Mouse (Mus musculus): ENCODE data around the gene Cfap299. TPM values are rescaled to one million over a fixed set of nuclear protein-coding genes. Genes with fewer than 3 reads are reported as not detected.

The Cfap299 gene
- polyA plus RNA-seq, 1 experiment from 2014 or later = 0.55 TPM

GRCm38 (mm10) chr5:98703963-98704362, 374.9 kb downstream of the Cfap299 start:
- H3K4me3 ChIP-seq (ENCODE audit: low read length) = no peak overlapping the region
- WGBS = 65% methylated on average over 5 of the region's 5 CpGs
- no peaks in the 10 kb centered on the region for H3K4me1 ChIP-seq (ENCODE audit: control insufficient read depth, insufficient read depth, low read length)
- H3K9ac ChIP-seq (ENCODE audit: low read length) = no peak overlapping the region
- H3K27ac ChIP-seq (ENCODE audit: low read length) = no peak overlapping the region
- no peaks in the 10 kb centered on the region for H3K27me3 ChIP-seq (ENCODE audit: control insufficient read depth, insufficient read depth, low read length)
- H3K4me2 ChIP-seq (ENCODE audit: low read depth, low read length) = no peak overlapping the region
- ATAC-seq (replicated peaks; ENCODE audit: extremely low read depth, insufficient read depth, low FRiP score) = no peak
- H3K9me3 ChIP-seq (replicated peaks; ENCODE audit: control insufficient read depth, low read length) = no peaks in the 10 kb centered on the region
- no peaks in the 10 kb centered on the region for H3K36me3 ChIP-seq (ENCODE audit: control insufficient read depth, insufficient read depth)

- Histone ChIP-seq H3K4me2 (ENCODE audit: low read depth, low read length) (no peak overlapping the region), H3K9ac (ENCODE audit: low read length) (no peak overlapping the region), H3K27ac (ENCODE audit: low read length) (no peak overlapping the region), H3K4me3 (ENCODE audit: low read length) (no peak overlapping the region), H3K27me3 (ENCODE audit: control insufficient read depth, insufficient read depth, low read length) (no peaks in the 10 kb centered on the region), H3K4me1 (ENCODE audit: control insufficient read depth, insufficient read depth, low read length) (no peaks in the 10 kb centered on the region), H3K36me3 (ENCODE audit: control insufficient read depth, insufficient read depth) (no peaks in the 10 kb centered on the region), H3K9me3 (replicated peaks; ENCODE audit: control insufficient read depth, low read length) (no peaks in the 10 kb centered on the region)
- 74% methylated on average over 4 of the region's 4 CpGs for WGBS
- no peak for ATAC-seq (replicated peaks; ENCODE audit: extremely low read depth, insufficient read depth, low FRiP score)
Measured at GRCm38 (mm10) chr5:98706597-98706996, 377.5 kb downstream of the Cfap299 start.

- H3K9me3 ChIP-seq (replicated peaks; ENCODE audit: control insufficient read depth, low read length) = no peaks in the 10 kb centered on the region
- no peak overlapping the region for H3K9ac ChIP-seq (ENCODE audit: low read length)
- no peaks in the 10 kb centered on the region for H3K36me3 ChIP-seq (ENCODE audit: control insufficient read depth, insufficient read depth)
- 67% methylated on average over 2 of the region's 2 CpGs for WGBS
- no peak overlapping the region for H3K4me3 ChIP-seq (ENCODE audit: low read length)
- ATAC-seq (replicated peaks; ENCODE audit: extremely low read depth, insufficient read depth, low FRiP score) = no peak
- H3K4me2 ChIP-seq (ENCODE audit: low read depth, low read length) = no peak overlapping the region
- H3K27me3 ChIP-seq (ENCODE audit: control insufficient read depth, insufficient read depth, low read length) = no peaks in the 10 kb centered on the region
- H3K4me1 ChIP-seq (ENCODE audit: control insufficient read depth, insufficient read depth, low read length) = no peaks in the 10 kb centered on the region
- H3K27ac ChIP-seq (ENCODE audit: low read length) = no peak overlapping the region
Measured at GRCm38 (mm10) chr5:98715392-98715791, 386.3 kb downstream of the Cfap299 start.

- no peak overlapping the region for H3K9ac ChIP-seq (ENCODE audit: low read length)
- no peaks in the 10 kb centered on the region for H3K4me1 ChIP-seq (ENCODE audit: control insufficient read depth, insufficient read depth, low read length)
- no peak overlapping the region for H3K4me3 ChIP-seq (ENCODE audit: low read length)
- no peak overlapping the region for H3K27ac ChIP-seq (ENCODE audit: low read length)
- no peak for ATAC-seq (replicated peaks; ENCODE audit: extremely low read depth, insufficient read depth, low FRiP score)
- no peaks in the 10 kb centered on the region for H3K27me3 ChIP-seq (ENCODE audit: control insufficient read depth, insufficient read depth, low read length)
- H3K36me3 ChIP-seq (ENCODE audit: control insufficient read depth, insufficient read depth) = no peaks in the 10 kb centered on the region
- 47% methylated on average over 6 of the region's 6 CpGs for WGBS
- H3K4me2 ChIP-seq (ENCODE audit: low read depth, low read length) = no peak overlapping the region
- H3K9me3 ChIP-seq (replicated peaks; ENCODE audit: control insufficient read depth, low read length) = no peaks in the 10 kb centered on the region
Measured at GRCm38 (mm10) chr5:98732157-98733009, 403.3 kb downstream of the Cfap299 start.

DNA sequence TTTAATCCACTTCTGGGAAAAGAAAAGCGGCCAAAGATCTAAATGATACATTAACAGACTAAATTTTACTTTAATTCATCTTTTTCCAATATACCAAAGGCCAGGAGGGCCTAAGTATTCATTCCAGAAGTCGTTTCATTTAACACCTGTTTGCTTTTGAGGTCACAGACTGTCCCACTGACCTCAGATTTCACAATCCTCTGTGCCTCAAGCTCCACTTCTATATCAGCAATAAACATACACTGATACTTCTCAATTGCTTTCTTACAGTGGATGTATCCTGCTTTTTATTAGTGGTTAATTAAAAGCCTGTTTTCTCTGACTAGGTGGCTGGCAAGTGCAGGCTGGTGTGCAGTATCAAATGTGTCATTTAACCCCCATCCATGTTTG, 403.9 kb downstream of the Cfap299 start:
- no peak overlapping the region for H3K4me2 ChIP-seq (ENCODE audit: low read depth, low read length)
- H3K36me3 ChIP-seq (ENCODE audit: control insufficient read depth, insufficient read depth) = no peaks in the 10 kb centered on the region
- ATAC-seq (replicated peaks; ENCODE audit: extremely low read depth, insufficient read depth, low FRiP score) = no peak
- H3K9me3 ChIP-seq (replicated peaks; ENCODE audit: control insufficient read depth, low read length) = no peaks in the 10 kb centered on the region
- H3K4me1 ChIP-seq (ENCODE audit: control insufficient read depth, insufficient read depth, low read length) = no peaks in the 10 kb centered on the region
- 45% methylated on average over 2 of the region's 2 CpGs for WGBS
- no peak overlapping the region for H3K4me3 ChIP-seq (ENCODE audit: low read length)
- H3K27ac ChIP-seq (ENCODE audit: low read length) = no peak overlapping the region
- H3K27me3 ChIP-seq (ENCODE audit: control insufficient read depth, insufficient read depth, low read length) = no peaks in the 10 kb centered on the region
- no peak overlapping the region for H3K9ac ChIP-seq (ENCODE audit: low read length)

DNA sequence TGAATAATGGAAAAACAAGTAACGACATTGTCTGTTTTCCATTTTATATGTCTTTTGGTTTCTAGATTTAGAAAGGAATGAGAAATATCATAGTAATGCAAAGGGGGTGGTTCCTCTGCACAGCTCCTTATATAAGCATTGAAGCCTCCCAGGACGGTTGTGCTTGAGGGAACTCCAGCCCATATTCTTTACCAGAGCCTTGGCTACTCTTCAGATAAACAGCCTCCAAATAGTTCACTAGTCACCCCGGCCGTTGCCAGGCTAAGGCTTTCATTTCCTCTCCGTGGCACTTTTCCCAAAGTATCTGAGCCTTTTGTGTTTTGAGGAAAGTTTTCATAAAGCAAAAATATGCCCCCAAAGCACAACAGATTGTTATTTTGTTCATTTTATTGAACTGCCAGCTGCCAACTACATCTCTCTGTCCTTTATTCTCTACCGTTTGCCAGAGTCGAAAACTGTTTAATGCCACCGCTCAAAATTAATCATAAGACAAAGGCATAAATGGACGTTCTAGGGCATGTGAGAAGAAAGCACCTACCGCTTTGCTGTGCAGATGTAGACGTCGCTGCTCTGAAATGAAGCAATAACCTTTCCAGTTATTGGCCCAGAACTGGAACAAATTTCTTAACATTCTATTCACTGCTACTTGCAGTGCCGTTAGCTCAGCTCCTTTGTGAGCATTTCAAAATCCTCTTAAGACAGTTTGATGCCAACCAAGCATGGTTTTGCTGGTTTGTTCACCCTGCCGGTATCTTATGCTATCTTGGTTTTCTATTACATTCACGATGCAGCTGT, 433.0 kb downstream of the Cfap299 start:
- no peak overlapping the region for H3K9ac ChIP-seq (ENCODE audit: low read length)
- no peaks in the 10 kb centered on the region for H3K9me3 ChIP-seq (replicated peaks; ENCODE audit: control insufficient read depth, low read length)
- H3K4me2 ChIP-seq (ENCODE audit: low read depth, low read length) = no peak overlapping the region
- ATAC-seq (replicated peaks; ENCODE audit: extremely low read depth, insufficient read depth, low FRiP score) = no peak
- H3K4me1 ChIP-seq (ENCODE audit: control insufficient read depth, insufficient read depth, low read length) = no peaks in the 10 kb centered on the region
- H3K27ac ChIP-seq (ENCODE audit: low read length) = no peak overlapping the region
- WGBS = 72% methylated on average over 15 of the region's 15 CpGs
- H3K36me3 ChIP-seq (ENCODE audit: control insufficient read depth, insufficient read depth) = no peaks in the 10 kb centered on the region
- no peak overlapping the region for H3K4me3 ChIP-seq (ENCODE audit: low read length)
- H3K27me3 ChIP-seq (ENCODE audit: control insufficient read depth, insufficient read depth, low read length) = no peaks in the 10 kb centered on the region

DNA sequence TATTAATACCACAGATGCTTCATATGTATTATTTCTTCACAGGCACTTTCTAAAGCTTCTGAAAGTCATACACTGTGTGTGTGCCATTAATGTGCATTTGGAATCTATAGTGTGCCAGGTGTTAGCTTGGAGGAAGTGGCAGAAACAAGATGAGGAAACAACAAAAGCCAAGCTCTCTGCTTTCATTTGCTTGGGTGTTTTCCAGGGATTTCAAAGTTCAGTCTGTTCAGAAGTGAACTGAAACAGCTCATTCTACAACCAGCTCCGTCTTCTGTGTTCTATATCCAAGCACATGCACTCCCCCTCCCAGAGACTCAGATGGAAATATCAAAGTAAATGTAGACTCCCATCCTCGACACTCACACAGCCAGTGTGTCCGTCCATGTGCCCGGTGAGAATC, 449.5 kb downstream of the Cfap299 start:
- no peaks in the 10 kb centered on the region for H3K9me3 ChIP-seq (replicated peaks; ENCODE audit: control insufficient read depth, low read length)
- no peak overlapping the region for H3K27ac ChIP-seq (ENCODE audit: low read length)
- no peak overlapping the region for H3K9ac ChIP-seq (ENCODE audit: low read length)
- no peak overlapping the region for H3K4me2 ChIP-seq (ENCODE audit: low read depth, low read length)
- no peak for ATAC-seq (replicated peaks; ENCODE audit: extremely low read depth, insufficient read depth, low FRiP score)
- H3K36me3 ChIP-seq (ENCODE audit: control insufficient read depth, insufficient read depth) = no peaks in the 10 kb centered on the region
- WGBS = 77% methylated on average over 4 of the region's 4 CpGs
- no peaks in the 10 kb centered on the region for H3K27me3 ChIP-seq (ENCODE audit: control insufficient read depth, insufficient read depth, low read length)
- no peak overlapping the region for H3K4me3 ChIP-seq (ENCODE audit: low read length)
- no peaks in the 10 kb centered on the region for H3K4me1 ChIP-seq (ENCODE audit: control insufficient read depth, insufficient read depth, low read length)

GRCm38 (mm10) chr5:98782066-98782465, 453.0 kb downstream of the Cfap299 start:
- no peaks in the 10 kb centered on the region for H3K36me3 ChIP-seq (ENCODE audit: control insufficient read depth, insufficient read depth)
- H3K9ac ChIP-seq (ENCODE audit: low read length) = no peak overlapping the region
- no peak overlapping the region for H3K4me2 ChIP-seq (ENCODE audit: low read depth, low read length)
- 93% methylated on average over 7 of the region's 7 CpGs for WGBS
- H3K9me3 ChIP-seq (replicated peaks; ENCODE audit: control insufficient read depth, low read length) = no peaks in the 10 kb centered on the region
- no peak for ATAC-seq (replicated peaks; ENCODE audit: extremely low read depth, insufficient read depth, low FRiP score)
- H3K4me3 ChIP-seq (ENCODE audit: low read length) = no peak overlapping the region
- H3K4me1 ChIP-seq (ENCODE audit: control insufficient read depth, insufficient read depth, low read length) = no peaks in the 10 kb centered on the region
- H3K27me3 ChIP-seq (ENCODE audit: control insufficient read depth, insufficient read depth, low read length) = no peaks in the 10 kb centered on the region
- no peak overlapping the region for H3K27ac ChIP-seq (ENCODE audit: low read length)

DNA sequence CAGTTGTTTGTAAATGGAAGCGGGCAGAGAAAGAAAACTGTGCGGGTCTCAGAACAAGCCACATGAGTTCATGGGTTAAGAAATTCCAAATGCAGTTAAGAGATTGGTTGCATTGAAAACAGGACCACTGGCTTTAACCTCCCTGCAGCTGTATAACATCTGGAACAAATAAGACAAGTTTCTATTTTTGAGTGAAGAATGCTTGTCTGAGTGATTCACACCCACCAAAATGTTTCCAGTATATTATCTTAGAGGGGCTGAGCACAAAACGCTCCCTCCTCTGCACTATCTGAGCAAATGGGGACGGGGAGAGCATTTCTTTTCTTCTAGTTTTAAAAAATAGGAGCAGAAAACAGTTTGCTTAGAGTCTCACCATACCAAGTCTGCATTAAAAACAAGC, 458.6 kb downstream of the Cfap299 start:
- Histone ChIP-seq H3K27ac (ENCODE audit: low read length) (no peak overlapping the region), H3K36me3 (ENCODE audit: control insufficient read depth, insufficient read depth) (no peaks in the 10 kb centered on the region), H3K9me3 (replicated peaks; ENCODE audit: control insufficient read depth, low read length) (no peaks in the 10 kb centered on the region), H3K4me1 (ENCODE audit: control insufficient read depth, insufficient read depth, low read length) (no peaks in the 10 kb centered on the region), H3K4me3 (ENCODE audit: low read length) (no peak overlapping the region), H3K27me3 (ENCODE audit: control insufficient read depth, insufficient read depth, low read length) (no peaks in the 10 kb centered on the region), H3K9ac (ENCODE audit: low read length) (no peak overlapping the region), H3K4me2 (ENCODE audit: low read depth, low read length) (no peak overlapping the region)
- 64% methylated on average over 4 of the region's 4 CpGs for WGBS
- ATAC-seq (replicated peaks; ENCODE audit: extremely low read depth, insufficient read depth, low FRiP score) = no peak

Measured in heart, embryonic 16.5 days (tissue).